Mouse (Mus musculus): ENCODE measurements around the gene Pld3. TPM values are rescaled to one million over a fixed set of nuclear protein-coding genes. Genes with fewer than 3 reads are reported as not detected.
A peak's percentile ranks its signal among the peaks of the same experiment; 100 is the strongest.

The Pld3 gene
- polyA plus RNA-seq, 1 experiment from 2014 or later: 40.5 TPM

- WGBS: 80% methylated on average over 6 of the region's 6 CpGs
- no peak for DNase-seq (ENCODE audit: low spot score)
- Histone ChIP-seq H3K27ac (replicated peaks) (no peak overlapping the region), H3K9me3 (no peaks in the 10 kb centered on the region), H3K4me3 (no peak overlapping the region), H3K4me1 (peaks cover 14% of the 10 kb centered on the region), H3K36me3 (replicated peaks) (no peaks in the 10 kb centered on the region), H3K27me3 (replicated peaks; ENCODE audit: low read depth, poor library complexity, severe bottlenecking) (no peaks in the 10 kb centered on the region)
Measured at GRCm38 (mm10) chr7:27549597-27549996, 3.4 kb downstream of the Pld3 start.

DNA sequence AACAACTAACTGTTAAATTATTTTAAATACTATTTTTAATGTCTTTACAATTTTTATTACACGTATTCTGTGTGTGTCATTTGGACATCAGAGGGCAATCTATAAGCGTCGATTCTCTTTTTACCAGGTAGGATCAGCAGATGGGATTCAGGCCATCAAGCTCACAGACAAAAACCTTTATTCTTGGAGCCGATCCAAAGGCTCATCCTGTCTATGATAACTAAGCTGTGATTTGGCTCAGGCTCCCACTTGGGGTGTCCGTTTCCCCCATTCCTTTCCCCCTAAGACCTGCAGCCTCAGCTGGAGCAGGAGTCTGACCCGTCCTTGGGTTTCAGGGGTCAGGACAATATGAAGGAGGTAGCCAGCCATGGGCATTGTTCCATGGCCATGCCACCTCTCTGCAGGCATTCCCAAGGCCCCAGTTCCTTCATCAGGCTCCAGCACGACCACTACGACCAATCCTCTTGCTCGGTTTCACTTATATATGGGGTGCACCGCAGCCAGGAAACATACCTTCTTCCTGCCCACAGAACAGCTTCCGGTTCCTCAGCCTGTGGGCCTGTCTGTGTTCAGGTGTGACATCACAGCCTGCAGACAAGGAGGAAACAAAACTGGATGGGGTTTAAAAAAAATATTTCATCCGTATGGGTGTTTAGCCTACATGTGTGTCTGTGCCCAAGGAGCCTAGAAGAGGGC lies 8.2 kb downstream of the Pld3 start:
- no peak overlapping the region for H3K4me3 ChIP-seq
- peaks cover 17% of the 10 kb centered on the region for H3K4me1 ChIP-seq
- H3K27ac ChIP-seq (replicated peaks): no peak overlapping the region
- no peak for DNase-seq (ENCODE audit: low spot score)
- WGBS: 89% methylated on average over 12 of the region's 12 CpGs
- H3K36me3 ChIP-seq (replicated peaks): peaks cover 7% of the 10 kb centered on the region; the same call in 1 of the 2 replicates
- no peaks in the 10 kb centered on the region for H3K9me3 ChIP-seq
- 0 out of 2 replicates have a peak, but pooled peaks cover 4% of the 10 kb centered on the region for H3K27me3 ChIP-seq (replicated peaks; ENCODE audit: low read depth, poor library complexity, severe bottlenecking)

DNA sequence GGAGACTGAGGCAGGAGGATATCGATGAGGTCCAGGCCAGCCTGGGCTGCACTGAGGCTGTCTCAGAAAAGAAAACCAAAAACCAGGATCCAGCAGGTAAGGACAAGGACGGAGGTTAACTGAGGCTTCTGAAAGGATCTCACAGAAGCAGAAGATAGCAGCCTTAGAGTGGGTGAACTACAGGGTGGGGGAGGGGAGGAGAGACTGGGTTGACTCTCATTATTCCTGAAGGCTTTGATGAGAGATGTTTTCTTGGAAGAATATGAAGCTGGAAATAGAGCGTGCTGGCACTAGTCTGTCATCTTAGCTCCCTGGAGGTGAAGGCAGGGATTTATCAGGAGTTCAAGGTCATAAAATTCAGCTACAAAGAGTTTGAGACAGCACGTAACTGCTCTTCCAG lies 9.2 kb downstream of the Pld3 start:
- Histone ChIP-seq H3K9me3 (no peaks in the 10 kb centered on the region), H3K36me3 (replicated peaks) (peaks cover 13% of the 10 kb centered on the region; the same call in 1 of the 2 replicates), H3K27me3 (replicated peaks; ENCODE audit: low read depth, poor library complexity, severe bottlenecking) (0 out of 2 replicates have a peak, but pooled peaks cover 4% of the 10 kb centered on the region), H3K27ac (replicated peaks) (no peak overlapping the region), H3K4me1 (peaks cover 17% of the 10 kb centered on the region), H3K4me3 (no peak overlapping the region)
- WGBS: 87% methylated on average over 4 of the region's 4 CpGs
- no peak for DNase-seq (ENCODE audit: low spot score)

DNA sequence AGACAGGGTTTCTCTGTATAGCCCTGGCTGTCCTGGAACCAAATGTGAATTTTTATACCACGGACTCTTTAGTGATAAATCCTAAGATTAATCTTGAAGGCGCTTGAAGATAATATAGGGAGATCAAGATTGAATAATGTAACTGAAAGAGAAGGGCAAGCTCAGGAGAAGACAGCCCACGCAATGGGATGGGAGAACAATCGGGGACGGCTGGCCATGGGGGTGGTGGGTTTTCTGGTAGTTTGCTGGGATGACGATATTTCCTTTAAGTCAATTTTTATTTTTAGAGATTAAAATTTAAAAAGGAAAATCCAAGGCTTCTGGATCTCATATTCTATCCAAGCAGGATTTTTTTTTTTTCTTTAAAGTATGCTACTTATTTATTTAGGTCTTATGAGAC lies 10.0 kb downstream of the Pld3 start:
- WGBS: 56% methylated on average over 6 of the region's 6 CpGs
- no peak for DNase-seq (ENCODE audit: low spot score)
- Histone ChIP-seq H3K9me3 (no peaks in the 10 kb centered on the region), H3K27ac (replicated peaks) (peak overlapping the region; percentile 72), H3K4me3 (peak overlapping the region; percentile 67), H3K36me3 (replicated peaks) (peaks cover 15% of the 10 kb centered on the region; the same call in 1 of the 2 replicates), H3K27me3 (replicated peaks; ENCODE audit: low read depth, poor library complexity, severe bottlenecking) (0 out of 2 replicates have a peak, but pooled peaks cover 4% of the 10 kb centered on the region), H3K4me1 (peaks cover 17% of the 10 kb centered on the region)

- peak overlapping the region; percentile 67 for H3K4me3 ChIP-seq
- peaks cover 21% of the 10 kb centered on the region for H3K36me3 ChIP-seq (replicated peaks)
- H3K9me3 ChIP-seq: no peaks in the 10 kb centered on the region
- H3K27me3 ChIP-seq (replicated peaks; ENCODE audit: low read depth, poor library complexity, severe bottlenecking): 0 out of 2 replicates have a peak, but pooled peaks cover 4% of the 10 kb centered on the region
- WGBS: 4% methylated on average over 30 of the region's 30 CpGs
- peak; percentile 90 for DNase-seq (ENCODE audit: low spot score)
- peaks cover 17% of the 10 kb centered on the region for H3K4me1 ChIP-seq
- H3K27ac ChIP-seq (replicated peaks): peak overlapping the region; percentile 72
Measured at GRCm38 (mm10) chr7:27542392-27543033, 10.5 kb downstream of the Pld3 start.

DNA sequence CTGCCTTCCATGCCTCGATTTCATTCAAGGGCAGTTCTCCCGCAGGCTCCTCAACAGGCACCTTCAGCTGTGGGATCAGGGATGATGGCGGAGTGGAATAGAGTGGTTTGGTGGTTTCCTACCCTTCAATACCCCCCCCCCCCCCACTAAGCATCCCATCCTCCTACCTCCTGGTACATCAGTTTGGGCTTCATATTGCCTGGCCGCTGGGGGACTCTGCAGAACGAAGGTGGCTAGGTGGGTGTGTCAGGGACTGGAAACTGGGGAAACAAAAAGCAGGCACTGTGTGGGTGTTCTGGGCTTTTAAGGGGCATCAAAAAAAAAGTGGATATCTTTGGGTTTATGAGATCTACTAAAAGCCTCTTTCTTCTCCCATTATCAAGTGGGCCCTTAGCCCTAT lies 11.1 kb downstream of the Pld3 start:
- DNase-seq (ENCODE audit: low spot score): no peak
- 63% methylated on average over 5 of the region's 5 CpGs for WGBS
- H3K36me3 ChIP-seq (replicated peaks): peaks cover 27% of the 10 kb centered on the region

DNA sequence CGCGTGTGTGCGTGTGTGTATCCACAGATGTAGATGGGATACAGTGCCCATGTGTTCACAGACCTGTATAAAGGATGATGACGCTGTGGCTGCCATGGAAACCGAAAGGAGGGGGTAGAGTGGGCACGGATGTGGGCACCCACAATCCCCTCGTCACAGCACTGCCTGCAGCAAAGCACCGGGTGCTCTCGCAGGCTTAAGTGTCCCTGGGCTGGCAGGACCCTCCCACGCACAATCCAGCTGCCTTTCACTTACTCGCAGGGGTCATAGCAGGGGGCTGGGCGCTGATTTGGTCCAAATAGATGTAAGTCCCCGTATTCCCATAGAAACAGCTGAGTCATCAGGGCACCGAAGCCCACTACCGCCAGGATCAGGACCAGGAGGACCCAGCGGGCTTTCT lies 11.6 kb downstream of the Pld3 start:
- Histone ChIP-seq H3K27me3 (replicated peaks; ENCODE audit: low read depth, poor library complexity, severe bottlenecking) (0 out of 2 replicates have a peak, but pooled peaks cover 4% of the 10 kb centered on the region), H3K4me1 (peaks cover 17% of the 10 kb centered on the region), H3K36me3 (replicated peaks) (peaks cover 31% of the 10 kb centered on the region), H3K27ac (replicated peaks) (no peak overlapping the region), H3K4me3 (peak overlapping the region; percentile 32; the same call in 1 of the 2 replicates), H3K9me3 (no peaks in the 10 kb centered on the region)
- 84% methylated on average over 16 of the region's 16 CpGs for WGBS
- no peak for DNase-seq (ENCODE audit: low spot score)

More for the DNA sequence above, 11.1 kb downstream of the Pld3 start:
- H3K27ac ChIP-seq (replicated peaks): 0 out of 2 replicates have a peak overlapping the region, but pooled peaks have one; percentile 72
- H3K27me3 ChIP-seq (replicated peaks; ENCODE audit: low read depth, poor library complexity, severe bottlenecking): 0 out of 2 replicates have a peak, but pooled peaks cover 4% of the 10 kb centered on the region
- H3K4me1 ChIP-seq: peaks cover 17% of the 10 kb centered on the region
- peak overlapping the region; percentile 67 for H3K4me3 ChIP-seq
- H3K9me3 ChIP-seq: no peaks in the 10 kb centered on the region

- Histone ChIP-seq H3K4me3 (no peak overlapping the region), H3K4me1 (peaks cover 17% of the 10 kb centered on the region), H3K27me3 (replicated peaks; ENCODE audit: low read depth, poor library complexity, severe bottlenecking) (0 out of 2 replicates have a peak, but pooled peaks cover 4% of the 10 kb centered on the region), H3K9me3 (no peaks in the 10 kb centered on the region), H3K27ac (replicated peaks) (no peak overlapping the region), H3K36me3 (replicated peaks) (peaks cover 36% of the 10 kb centered on the region)
- 87% methylated on average over 6 of the region's 6 CpGs for WGBS
- no peak for DNase-seq (ENCODE audit: low spot score)
Measured at GRCm38 (mm10) chr7:27540935-27541334, 12.1 kb downstream of the Pld3 start.

DNA sequence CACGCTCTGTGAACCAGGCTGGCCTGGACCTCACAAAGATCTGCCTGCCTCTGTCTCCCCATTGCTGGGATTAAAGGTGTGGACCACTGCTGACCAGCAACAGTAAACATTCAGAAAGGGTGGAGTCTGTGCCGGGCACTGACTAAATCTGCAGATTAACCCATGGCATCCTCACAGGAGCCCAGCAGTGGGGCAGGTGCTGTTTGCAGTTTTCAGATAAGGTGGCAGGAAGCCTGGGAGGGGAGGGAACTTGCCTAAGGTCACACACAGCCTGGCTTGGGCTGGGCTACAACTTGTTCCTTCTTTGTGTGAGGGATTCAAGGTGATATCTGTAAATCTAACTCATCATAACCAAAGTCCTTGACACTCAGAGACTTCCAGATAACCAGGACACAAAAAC lies 12.5 kb downstream of the Pld3 start:
- Histone ChIP-seq H3K4me3 (no peak overlapping the region), H3K27ac (replicated peaks) (no peak overlapping the region), H3K36me3 (replicated peaks) (peaks cover 40% of the 10 kb centered on the region), H3K4me1 (peaks cover 17% of the 10 kb centered on the region), H3K9me3 (no peaks in the 10 kb centered on the region), H3K27me3 (replicated peaks; ENCODE audit: low read depth, poor library complexity, severe bottlenecking) (0 out of 2 replicates have a peak, but pooled peaks cover 4% of the 10 kb centered on the region)
- 80% methylated on average over 2 of the region's 2 CpGs for WGBS
- DNase-seq (ENCODE audit: low spot score): no peak

DNA sequence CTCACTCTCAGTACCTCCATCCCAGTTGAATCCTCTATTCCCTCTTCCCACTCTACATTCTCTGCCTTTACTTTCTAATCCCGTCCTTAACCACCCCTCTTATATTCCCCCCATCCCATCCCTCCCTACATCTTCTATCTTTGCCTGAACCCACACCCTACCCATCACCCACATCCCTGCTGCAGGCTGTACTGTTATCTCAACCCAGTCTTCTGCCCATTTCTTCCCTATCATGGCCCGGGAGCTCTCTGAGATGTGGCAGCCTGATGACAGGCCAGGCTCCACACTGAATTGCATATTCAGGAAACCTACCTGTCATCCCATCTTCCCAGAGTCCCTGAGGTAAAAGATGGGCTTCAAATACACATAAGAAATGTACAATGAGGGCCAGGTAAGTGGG lies 14.2 kb downstream of the Pld3 start:
- H3K36me3 ChIP-seq (replicated peaks): peaks cover 53% of the 10 kb centered on the region
- no peaks in the 10 kb centered on the region for H3K9me3 ChIP-seq
- no peak for DNase-seq (ENCODE audit: low spot score)
- H3K27me3 ChIP-seq (replicated peaks; ENCODE audit: low read depth, poor library complexity, severe bottlenecking): 0 out of 2 replicates have a peak, but pooled peaks cover 4% of the 10 kb centered on the region
- H3K4me1 ChIP-seq: peaks cover 17% of the 10 kb centered on the region
- WGBS: 89% methylated on average over 2 of the region's 2 CpGs
- no peak overlapping the region for H3K27ac ChIP-seq (replicated peaks)
- no peak overlapping the region for H3K4me3 ChIP-seq

- 88% methylated on average over 8 of the region's 8 CpGs for whole genome bisulfite sequencing
- Histone ChIP-seq H3K36me3 (replicated peaks) (peaks cover 60% of the 10 kb centered on the region), H3K9me3 (no peaks in the 10 kb centered on the region), H3K27me3 (replicated peaks; ENCODE audit: low read depth, poor library complexity, severe bottlenecking) (0 out of 2 replicates have a peak, but pooled peaks cover 4% of the 10 kb centered on the region), H3K27ac (replicated peaks) (no peak overlapping the region), H3K4me3 (no peak overlapping the region), H3K4me1 (peaks cover 15% of the 10 kb centered on the region)
- no peak for DNase-seq (ENCODE audit: low spot score)
Measured at GRCm38 (mm10) chr7:27537998-27538397, 15.0 kb downstream of the Pld3 start.

- no peaks in the 10 kb centered on the region for H3K9me3 ChIP-seq
- H3K27me3 ChIP-seq (replicated peaks; ENCODE audit: low read depth, poor library complexity, severe bottlenecking): 0 out of 2 replicates have a peak, but pooled peaks cover 1% of the 10 kb centered on the region
- no peak for DNase-seq (ENCODE audit: low spot score)
- H3K4me1 ChIP-seq: peaks cover 1% of the 10 kb centered on the region
- 88% methylated on average over 6 of the region's 6 CpGs for WGBS
- peaks cover 74% of the 10 kb centered on the region for H3K36me3 ChIP-seq (replicated peaks)
- H3K27ac ChIP-seq (replicated peaks): no peak overlapping the region
- H3K4me3 ChIP-seq: no peak overlapping the region
Measured at GRCm38 (mm10) chr7:27536618-27537017, 16.4 kb downstream of the Pld3 start.

Data from embryonic facial prominence, embryonic 10.5 days (tissue).